Mouse (Mus musculus) induced T-regulatory cell, adult 2 months (primary cell): ENCODE results near the gene Mpp2.

Experiments used
- DNase-seq: peaks from one replicate; pipeline ENCODE4 v3.0.0-alpha.2; 2012; ENCODE audit warnings: low read depth

Gene Mpp2

GRCm38 (mm10) chr11:102008954-102009637 is 79.2 kb downstream of the Mpp2 start:
- no peak for DNase-seq

DNA sequence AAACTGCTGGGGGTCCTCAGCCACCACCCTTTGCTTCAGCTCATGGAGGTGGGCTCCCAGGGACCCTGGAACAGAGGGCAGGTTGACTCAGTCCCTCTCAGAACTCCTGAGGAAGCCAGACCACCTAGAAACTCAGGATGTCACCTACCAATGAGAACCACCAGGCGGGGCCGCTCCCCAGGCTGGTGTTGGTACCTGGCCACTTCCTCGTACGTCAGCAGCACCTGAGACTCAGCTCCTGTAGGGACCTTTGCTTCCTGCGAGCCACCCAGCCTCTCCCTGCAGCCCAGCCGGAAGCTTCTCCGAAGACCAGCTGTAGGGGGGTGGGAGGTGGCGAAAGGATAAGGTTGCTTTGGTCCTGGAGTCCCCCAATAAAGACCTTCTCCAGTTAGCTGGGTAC is 79.9 kb downstream of the Mpp2 start:
- DNase-seq: no peak
